Mouse (Mus musculus): ENCODE data around the gene Iqschfp. TPM values are rescaled to one million over a fixed set of nuclear protein-coding genes. Genes with fewer than 3 reads are reported as not detected.

The Iqschfp gene
- total RNA-seq, 1 experiment from 2014 or later: not detected

DNA sequence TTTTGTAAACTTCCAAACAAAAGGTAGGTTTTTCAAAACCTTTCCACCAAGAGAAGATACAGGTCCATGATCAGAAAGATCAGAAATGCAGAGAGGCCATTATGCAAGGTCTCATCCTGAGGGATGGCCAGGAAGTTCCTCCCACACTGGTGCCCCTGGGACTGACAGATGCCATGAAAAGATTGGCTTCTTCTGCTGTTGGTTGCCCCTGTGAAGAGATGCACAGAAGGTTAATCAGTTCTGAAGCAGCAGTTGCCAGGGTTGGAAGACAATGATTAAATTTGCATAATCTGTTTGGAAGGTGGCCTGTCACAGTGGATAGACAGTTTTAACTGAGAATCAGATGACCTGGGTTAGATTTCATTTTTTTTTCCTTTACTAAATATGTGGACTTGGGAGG is 491.6 kb downstream of the Iqschfp start:
- no peak for ATAC-seq (ENCODE audit: extremely low read depth, insufficient number of reproducible peaks, low FRiP score, poor library complexity, severe bottlenecking)

DNA sequence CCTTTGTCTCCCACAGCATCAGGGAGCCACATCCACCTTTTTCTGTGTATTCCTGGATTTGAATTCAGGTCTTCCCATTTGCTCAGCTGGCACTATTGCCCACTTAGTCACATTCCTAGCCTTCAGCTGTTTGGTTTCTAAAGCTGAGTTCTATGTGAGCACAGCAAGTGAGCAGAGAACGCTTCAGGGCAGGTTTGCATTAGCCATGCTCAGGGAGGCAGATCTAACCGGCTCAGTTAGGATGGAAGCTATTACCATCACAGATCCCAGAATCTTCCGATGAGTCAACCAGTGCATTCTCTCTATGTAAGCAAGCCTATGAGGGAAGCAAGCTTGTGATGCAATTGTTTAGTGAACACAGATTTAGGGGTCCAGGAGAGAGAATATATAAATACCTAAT is 493.5 kb downstream of the Iqschfp start:
- no peak for ATAC-seq (ENCODE audit: extremely low read depth, insufficient number of reproducible peaks, low FRiP score, poor library complexity, severe bottlenecking)

- ATAC-seq (ENCODE audit: extremely low read depth, insufficient number of reproducible peaks, low FRiP score, poor library complexity, severe bottlenecking): no peak
Measured at GRCm38 (mm10) chr3:68388023-68388422, 496.0 kb downstream of the Iqschfp start.

DNA sequence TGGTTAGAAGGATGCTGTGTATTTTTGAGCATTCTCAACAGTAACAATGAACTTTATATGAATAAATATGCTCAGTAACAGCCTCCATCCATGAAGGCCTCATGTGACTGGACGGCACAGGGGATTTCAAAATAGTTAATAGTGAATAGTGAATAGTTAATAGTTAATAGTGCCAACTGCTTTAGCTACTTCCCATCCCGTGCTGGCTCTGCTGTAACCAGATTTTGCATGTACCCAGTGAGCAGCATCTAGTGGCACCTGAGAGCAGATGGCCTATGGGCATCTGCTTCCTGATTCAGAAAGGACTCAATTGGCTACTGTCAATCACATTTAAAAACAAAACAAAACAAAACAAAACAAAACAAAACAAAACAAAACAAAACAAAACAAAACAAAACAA is 501.5 kb downstream of the Iqschfp start:
- no peak for ATAC-seq (ENCODE audit: extremely low read depth, insufficient number of reproducible peaks, low FRiP score, poor library complexity, severe bottlenecking)

- no peak for ATAC-seq (ENCODE audit: extremely low read depth, insufficient number of reproducible peaks, low FRiP score, poor library complexity, severe bottlenecking)
Measured at GRCm38 (mm10) chr3:68398691-68399090, 506.7 kb downstream of the Iqschfp start.

DNA sequence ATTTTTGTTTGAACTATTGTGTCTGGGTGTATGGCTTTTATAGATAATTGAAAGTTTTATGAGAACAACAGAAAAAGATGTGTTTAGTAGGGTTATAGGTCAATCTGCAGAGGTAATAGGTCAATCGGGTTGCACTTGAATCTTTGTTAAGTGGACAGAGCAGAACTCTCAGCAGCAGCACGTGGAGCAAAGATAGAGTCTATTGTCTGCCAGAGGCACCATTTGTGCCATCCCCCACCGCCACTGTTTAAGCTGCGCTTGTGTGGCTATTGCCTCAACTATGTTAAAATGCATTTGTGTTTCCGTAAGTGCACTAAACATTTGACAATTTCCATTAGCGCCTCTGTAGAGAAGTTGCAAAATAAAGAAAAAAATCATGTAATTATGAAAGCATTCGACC is 508.1 kb downstream of the Iqschfp start:
- ATAC-seq (ENCODE audit: extremely low read depth, insufficient number of reproducible peaks, low FRiP score, poor library complexity, severe bottlenecking): no peak

DNA sequence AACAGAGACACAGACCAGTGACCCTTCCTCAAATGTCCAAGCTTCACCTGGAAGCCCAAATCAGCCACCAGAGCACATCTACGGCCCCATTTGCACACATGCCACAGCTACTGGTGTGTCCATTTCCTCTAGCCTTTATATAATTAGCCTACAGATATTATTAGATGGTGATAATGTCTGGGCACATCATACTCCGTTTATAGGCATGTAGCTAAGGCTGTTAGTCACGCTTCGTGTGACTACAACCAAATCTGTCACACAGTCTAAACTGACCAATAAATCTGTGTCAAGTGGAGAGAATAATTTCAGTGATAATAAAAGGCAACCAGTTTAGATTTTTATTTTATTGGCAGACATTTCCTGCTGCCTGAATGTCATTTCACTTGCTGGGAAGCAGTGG is 511.3 kb downstream of the Iqschfp start:
- no peak for ATAC-seq (ENCODE audit: extremely low read depth, insufficient number of reproducible peaks, low FRiP score, poor library complexity, severe bottlenecking)

DNA sequence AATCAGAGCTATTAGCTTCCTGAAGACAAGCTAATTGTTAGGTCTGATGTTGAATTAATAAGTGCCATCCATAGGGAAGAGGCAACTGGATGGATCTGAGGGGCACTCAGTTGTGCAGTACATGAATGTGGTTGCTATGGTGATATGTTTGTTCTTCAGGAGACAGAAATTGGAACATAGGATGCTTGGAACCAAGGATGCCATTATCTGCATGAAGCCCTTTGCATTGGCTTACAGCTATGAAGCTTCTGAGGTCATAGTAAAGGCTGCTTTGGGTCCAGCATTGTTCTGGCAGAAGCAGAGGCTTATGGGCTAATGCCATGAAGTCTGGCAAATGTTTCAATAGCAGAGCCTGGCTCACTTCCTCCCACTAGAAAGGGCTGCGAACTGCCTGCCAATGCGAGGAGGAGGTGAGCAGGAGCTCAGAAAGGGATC is 511.8 kb downstream of the Iqschfp start:
- no peak for ATAC-seq (ENCODE audit: extremely low read depth, insufficient number of reproducible peaks, low FRiP score, poor library complexity, severe bottlenecking)

GRCm38 (mm10) chr3:68405724-68406123 is 513.7 kb downstream of the Iqschfp start:
- ATAC-seq (ENCODE audit: extremely low read depth, insufficient number of reproducible peaks, low FRiP score, poor library complexity, severe bottlenecking): no peak

DNA sequence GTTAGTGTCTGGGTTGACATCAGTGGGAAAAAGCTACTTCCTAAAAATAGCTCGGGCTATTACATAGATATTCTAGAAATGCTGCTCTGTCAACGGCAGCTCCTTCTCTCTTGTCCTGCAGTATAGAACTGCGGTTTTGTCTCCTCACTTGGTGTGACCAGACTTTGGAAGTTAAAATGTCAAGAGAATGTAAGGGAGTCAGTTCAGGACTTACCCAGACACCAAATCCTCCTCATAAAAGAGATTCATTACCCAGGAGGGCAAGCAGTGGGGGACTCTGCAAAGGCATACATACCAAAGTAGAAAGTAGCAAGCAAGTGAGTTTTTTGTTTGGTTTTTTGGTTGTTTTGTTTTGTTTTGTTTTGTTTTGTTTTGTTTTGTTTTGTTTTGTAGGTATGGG is 520.2 kb downstream of the Iqschfp start:
- ATAC-seq (ENCODE audit: extremely low read depth, insufficient number of reproducible peaks, low FRiP score, poor library complexity, severe bottlenecking): no peak

- no peak for ATAC-seq (ENCODE audit: extremely low read depth, insufficient number of reproducible peaks, low FRiP score, poor library complexity, severe bottlenecking)
Measured at GRCm38 (mm10) chr3:68419792-68420191, 527.8 kb downstream of the Iqschfp start.

DNA sequence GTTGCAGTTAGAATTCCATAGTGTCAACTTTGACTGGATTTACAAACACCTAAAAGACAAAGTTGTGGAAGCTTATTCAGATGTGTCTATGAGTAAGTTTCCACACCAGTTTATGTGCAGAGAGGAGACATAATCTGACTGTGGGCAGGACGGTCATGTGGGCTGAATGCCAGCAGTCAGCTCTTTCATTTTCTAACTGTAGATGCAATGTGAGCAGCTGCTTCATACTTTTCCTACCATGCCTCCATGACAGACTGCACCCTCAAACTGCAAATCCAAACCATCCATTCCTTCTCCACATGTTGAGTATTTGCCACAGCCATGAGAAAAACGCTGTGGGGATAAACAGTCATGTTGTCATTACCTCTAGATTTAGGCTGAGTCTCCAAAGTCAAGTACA is 528.9 kb downstream of the Iqschfp start:
- ATAC-seq (ENCODE audit: extremely low read depth, insufficient number of reproducible peaks, low FRiP score, poor library complexity, severe bottlenecking): no peak

- ATAC-seq (ENCODE audit: extremely low read depth, insufficient number of reproducible peaks, low FRiP score, poor library complexity, severe bottlenecking): no peak
Measured at GRCm38 (mm10) chr3:68421849-68422248, 529.8 kb downstream of the Iqschfp start.

DNA sequence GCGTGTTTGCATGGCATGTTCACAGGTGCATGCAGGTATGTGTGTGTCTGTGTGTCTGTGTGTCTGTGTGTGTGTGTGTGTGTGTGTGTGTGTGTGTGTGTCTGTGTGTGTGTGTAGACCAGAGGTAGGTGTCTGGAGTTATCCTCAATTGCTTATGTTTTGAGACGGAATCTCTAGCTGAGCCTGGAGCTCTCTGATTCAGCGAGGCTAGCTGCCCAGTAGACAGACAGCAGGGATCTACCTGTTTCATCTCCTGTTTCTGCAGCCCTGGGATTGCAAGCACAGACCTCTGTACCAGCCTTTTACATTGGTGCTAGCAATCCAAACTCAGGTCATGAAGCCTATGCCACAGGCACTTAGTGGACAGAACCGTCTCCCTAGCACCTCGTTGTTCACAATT is 536.0 kb downstream of the Iqschfp start:
- no peak for ATAC-seq (ENCODE audit: extremely low read depth, insufficient number of reproducible peaks, low FRiP score, poor library complexity, severe bottlenecking)

GRCm38 (mm10) chr3:68434435-68434834 is 542.4 kb downstream of the Iqschfp start:
- ATAC-seq (ENCODE audit: extremely low read depth, insufficient number of reproducible peaks, low FRiP score, poor library complexity, severe bottlenecking): no peak

DNA sequence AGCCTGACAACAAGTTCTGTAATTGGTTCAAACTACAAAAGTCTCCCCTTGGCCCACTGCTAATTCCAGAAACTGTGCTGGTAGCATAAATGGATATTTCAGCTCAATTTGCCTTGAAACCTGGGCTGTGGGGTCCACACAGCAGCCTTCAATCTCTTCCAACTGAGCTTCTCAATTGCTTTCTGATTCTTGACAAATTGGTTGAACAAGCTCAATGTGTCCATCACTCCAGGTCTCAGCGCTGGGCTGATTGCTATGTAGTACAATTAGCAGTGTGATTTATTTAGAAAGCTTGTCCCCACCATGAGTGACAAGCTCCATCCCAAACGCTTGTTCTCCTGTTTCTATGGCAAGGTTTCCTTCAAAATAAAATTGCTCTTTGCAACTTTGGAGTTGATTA is 542.9 kb downstream of the Iqschfp start:
- no peak for ATAC-seq (ENCODE audit: extremely low read depth, insufficient number of reproducible peaks, low FRiP score, poor library complexity, severe bottlenecking)

GRCm38 (mm10) chr3:68448480-68448879 is 556.4 kb downstream of the Iqschfp start:
- ATAC-seq (ENCODE audit: extremely low read depth, insufficient number of reproducible peaks, low FRiP score, poor library complexity, severe bottlenecking): no peak

GRCm38 (mm10) chr3:68451634-68452033 is 559.6 kb downstream of the Iqschfp start:
- ATAC-seq (ENCODE audit: extremely low read depth, insufficient number of reproducible peaks, low FRiP score, poor library complexity, severe bottlenecking): no peak

- no peak for ATAC-seq (ENCODE audit: extremely low read depth, insufficient number of reproducible peaks, low FRiP score, poor library complexity, severe bottlenecking)
Measured at GRCm38 (mm10) chr3:68453266-68453665, 561.2 kb downstream of the Iqschfp start.

DNA sequence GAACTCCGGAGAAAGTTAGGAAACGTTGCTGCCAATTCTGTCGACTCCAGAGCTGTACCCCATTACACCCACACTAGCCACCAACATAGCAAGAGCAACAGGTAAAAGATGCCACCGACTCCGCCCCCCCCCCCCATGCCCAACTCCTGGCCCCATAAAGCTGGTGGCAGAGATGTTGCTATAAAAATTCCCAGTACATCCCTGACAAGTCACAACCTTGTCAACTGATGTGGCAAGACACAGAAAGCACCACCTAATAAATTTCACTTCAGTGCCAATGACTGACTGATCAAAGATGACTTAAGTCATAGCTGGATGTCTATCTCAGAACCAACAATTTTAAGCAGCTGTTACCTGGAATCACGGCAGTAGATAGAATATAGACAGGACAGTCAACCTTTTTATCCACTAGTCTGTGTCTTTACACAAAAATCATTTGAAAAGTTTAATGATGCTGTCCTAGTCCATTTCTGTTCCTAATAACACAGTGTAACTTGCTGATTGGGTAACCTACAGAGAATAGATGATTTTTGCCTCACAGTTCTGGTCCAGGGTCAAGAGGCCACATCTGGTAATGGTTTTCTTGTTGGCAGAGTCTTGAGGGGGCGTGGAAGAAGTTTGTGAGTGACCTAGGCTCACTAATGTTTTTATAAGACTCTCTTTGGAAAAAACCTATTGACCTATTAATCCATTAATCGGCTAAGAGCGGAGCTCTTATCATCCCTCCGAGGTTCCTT is 561.9 kb downstream of the Iqschfp start:
- no peak for ATAC-seq (ENCODE audit: extremely low read depth, insufficient number of reproducible peaks, low FRiP score, poor library complexity, severe bottlenecking)

GRCm38 (mm10) chr3:68466643-68467042 is 574.6 kb downstream of the Iqschfp start:
- no peak for ATAC-seq (ENCODE audit: extremely low read depth, insufficient number of reproducible peaks, low FRiP score, poor library complexity, severe bottlenecking)

Measured in neutrophil, adult 5-6 weeks (primary cell).